Mouse (Mus musculus): ENCODE results near the gene Farsa.
"Not testable (repeated sequence)": the region's sequence is repeated elsewhere in the genome, so short reads cannot be mapped to it uniquely, and the experiment has no call there.

Farsa gene

DNA sequence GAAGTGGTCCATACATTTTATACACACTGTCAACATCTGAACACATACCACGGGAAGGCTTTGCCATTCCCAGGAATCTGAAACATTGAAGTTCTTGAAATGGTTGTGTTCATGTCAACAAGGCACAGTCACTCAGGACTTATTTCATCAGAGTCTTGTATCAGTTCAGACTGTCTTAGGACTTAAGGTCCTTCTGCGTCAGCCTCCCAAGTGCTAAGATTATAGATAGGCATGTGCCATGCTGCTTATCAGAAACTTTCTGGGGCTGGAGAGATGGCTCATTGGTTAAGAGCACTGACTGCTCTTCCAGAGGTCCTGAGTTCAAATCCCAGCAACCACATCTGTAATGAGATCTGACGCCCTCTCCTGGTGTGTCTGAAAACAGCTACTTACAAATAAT lies 17.6 kb downstream of the Farsa start:
- no peak for DNase-seq (ENCODE audit: low spot score)

DNA sequence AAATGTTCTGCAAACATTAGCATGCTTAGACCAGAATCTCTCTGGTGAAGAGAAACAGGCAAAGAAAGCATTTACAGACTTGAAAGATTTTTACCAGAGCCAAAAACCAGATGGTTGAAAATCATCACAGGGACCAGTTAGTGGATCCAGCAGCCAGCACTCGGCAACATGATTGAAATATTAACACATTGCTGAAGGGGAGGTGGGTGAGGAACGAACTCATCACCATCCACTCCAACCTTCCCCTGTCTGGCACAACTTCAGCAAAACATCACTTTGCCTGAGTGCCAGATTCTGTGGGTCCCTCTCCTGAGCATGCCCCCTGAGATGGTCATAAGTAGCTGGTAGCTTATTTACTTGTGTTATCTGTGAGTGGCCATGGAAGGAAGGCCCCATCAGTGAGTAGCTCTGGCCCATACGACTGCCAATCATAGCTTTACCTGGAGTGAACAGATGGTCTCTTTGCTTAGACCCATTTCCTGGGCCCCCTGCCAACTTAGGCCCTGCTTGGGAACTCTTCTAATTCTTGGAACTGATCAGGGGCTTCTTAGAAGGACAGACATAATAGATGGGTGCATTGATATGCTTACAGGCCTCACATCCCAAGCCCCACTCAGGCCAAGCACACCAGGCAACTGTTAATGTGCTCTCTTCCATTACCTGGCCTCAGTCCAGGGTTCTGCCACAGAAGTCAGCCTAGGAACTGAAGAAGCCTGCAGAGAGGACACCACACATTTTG lies 20.7 kb downstream of the Farsa start:
- no peak for DNase-seq (ENCODE audit: low spot score)

DNA sequence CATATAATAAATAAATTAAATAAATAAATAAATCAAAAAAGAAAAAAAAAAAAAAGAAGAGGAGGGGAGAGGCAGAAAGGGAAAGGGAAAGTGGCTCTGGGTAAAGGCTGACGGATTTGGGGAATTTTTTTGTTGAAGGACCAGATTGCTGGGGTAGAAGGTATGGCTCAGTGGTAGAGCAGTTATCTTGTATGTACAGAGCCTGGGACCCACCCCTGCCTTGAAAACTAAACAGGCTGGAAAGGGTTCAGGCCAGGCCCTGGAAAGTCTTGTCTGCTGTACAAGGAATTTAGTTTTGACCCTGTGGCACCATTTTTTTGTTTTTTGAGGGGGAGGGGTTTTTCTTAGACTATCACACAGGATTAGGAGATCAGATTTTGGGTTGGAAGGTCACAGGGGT lies 22.1 kb downstream of the Farsa start:
- no peak for DNase-seq (ENCODE audit: low spot score)

DNA sequence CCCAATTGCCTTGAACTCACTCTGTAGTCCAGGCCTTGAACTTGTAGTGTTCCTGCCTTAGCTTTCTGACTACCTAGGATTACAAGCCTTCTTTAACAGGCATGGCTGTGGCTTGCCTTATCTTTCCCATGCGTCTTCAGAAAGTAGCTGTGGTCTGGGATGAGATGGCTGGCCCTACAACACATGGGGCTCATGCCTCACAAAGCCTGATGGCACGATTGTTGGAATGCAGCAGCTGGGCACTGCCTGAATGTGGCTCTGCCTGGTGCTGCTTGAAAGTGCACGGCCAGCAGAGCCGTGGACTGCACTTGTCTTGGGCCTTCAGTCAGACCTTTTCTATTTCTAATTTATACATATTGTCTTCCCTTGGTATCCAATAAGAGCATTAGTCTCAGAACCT lies 27.9 kb downstream of the Farsa start:
- DNase-seq (ENCODE audit: low spot score), result no peak

DNA sequence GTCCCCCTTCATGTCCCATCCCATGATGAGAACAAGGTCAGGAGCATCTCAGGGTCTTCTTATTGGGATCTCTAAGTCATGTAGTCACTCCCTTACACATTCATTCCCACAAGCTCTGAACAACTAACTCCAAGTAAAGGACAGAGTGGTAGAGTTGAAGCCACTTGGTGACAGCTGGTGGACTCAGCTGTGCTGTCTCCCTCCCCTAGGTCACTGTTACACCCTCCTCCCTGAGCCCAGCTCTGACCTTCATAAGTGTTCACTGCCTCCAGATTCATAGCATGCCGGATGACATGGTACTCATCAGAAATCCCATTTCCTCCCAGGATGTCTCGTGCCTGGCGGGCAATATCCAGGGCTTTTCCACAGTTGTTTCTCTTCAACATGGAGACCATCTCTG lies 31.5 kb downstream of the Farsa start:
- no peak for DNase-seq (ENCODE audit: low spot score)

DNA sequence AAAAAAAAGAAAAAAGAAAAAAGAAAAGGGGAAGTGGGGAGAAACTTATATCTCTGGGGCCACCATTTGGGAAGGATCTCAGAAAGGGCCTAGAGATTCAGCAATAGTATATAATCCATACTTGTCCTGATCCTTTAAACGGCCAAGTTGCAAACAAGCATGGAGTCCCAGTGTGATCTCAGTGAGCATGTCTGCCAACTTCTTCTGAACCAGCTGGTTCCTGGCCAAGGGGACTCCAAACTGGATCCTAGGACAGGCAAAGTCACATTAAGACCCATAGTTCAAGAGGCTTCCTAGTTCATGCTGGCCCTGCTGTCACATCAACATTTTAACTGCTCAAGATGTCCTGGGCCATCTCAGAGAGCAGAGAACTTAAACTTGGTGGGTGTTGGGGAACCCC lies 32.4 kb downstream of the Farsa start:
- DNase-seq (ENCODE audit: low spot score), result no peak

DNA sequence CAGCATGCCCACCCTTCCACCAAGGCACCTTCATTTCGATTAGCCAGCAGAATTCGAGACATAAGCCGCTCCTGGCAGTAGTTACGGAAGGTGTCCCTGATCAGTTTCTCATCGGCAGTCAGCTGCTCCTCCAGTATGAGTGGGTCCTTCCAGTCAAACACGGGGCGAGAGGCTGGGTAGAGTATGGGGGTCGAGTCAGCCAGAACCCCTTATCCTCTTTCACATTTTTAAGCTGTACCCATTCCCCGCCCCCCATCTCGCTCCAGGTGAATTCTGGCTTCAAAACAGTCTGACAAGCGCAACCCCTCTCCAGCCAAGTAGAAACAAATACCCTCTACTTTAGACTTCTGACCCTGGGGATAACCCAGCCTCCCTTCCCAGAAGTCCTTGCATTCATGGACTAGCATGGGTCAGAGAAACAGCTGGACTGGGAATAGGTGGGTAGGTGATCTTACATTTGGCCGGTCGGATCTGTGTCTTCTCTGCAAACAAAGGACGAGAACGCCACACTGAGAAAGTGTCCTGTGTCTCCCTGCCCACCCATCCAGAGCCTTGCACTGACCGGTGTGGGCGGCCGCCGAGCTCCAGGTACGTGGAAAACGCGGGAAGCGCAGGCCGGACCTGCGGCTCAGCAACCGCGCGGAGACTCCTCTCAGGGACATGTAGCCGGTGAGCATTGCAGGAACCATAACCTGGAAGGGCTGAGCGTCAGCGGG lies 36.4 kb downstream of the Farsa start:
- DNase-seq (ENCODE audit: low spot score), result no peak

DNA sequence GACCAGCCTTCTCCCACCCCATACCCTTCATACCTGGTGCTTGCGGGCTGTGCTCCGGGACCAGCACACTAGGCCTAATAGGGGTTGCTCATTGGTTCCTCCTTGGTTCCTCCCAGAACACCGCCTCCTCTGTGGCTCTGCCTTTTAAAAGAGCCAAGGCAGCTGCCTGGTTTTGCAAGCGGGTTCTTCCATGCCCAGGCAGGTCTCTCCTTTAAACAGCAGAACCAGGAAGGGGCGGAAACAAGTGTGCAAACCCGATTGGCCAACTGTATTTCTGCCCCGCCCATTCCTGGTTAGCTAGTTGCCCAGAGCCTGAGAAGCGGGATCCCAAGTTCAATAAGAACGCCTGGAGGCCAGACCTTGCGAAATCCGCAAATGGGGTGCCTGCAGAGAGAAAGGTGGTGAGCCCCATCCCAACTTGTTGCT lies 36.9 kb downstream of the Farsa start, which contains the start of gene Gcdh:
TSS of gene Gcdh (minus strand) at position 213 of the 426 bp plus-strand sequence.
- peak; percentile 90 for DNase-seq (ENCODE audit: low spot score)

DNA sequence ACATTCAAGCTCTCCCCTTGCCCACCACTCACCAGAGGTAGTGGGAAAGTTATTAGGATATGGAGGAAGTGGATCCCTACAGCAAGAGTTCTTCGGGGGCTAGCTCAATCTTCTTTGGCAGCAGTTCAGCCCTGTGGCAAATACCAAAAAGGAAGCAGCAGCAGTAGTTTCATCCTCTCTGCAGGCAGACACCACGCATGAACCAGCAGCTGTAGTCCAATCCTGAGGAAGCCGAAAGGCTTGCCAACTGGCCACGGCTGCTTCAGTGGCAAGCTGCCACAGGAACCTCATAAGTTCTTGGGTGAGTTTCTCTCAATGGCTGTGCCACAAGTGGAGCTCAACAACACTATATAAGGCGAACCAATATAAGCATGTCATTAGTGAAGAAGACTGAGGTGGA lies 39.2 kb downstream of the Farsa start:
- DNase-seq (ENCODE audit: low spot score), result no peak

DNA sequence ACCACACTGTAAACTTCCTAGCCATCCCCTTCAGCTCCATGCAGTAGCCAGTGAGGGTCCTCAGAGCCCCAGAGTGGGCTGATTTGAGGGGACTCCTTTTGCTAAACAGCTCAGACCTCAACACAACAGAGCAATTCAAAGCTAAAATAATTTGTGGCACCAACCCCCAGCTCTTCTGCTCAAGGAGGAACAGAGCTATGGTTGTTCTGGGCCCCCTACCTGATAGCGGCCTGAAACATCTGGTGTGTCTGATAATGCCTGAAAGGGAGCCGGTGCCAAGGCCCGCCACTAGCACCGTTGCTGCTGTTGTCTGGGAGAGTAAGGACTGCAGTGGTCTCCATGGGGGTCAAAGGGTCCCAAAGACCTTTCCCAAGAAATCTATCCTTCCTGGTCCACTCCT lies 44.3 kb downstream of the Farsa start:
- no peak for DNase-seq (ENCODE audit: low spot score)

DNA sequence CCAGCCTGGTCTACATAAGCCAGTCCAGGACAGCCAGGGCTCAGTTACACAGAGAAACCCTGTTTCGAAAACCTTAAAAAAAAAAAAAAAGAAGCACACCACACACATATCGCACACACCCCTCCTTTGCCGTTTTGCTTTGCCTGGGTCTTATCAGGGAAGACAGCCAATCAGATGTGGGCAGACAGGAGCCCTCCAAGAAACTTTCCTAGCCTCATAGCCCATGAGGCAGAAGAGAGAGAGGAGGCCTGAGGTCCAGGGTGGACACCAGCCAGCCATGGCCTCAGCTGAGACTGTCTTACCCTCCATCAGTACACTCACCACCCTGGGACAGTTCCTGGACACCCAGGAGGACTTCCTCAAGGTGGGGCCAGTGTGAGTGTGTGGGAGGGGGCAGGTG lies 45.0 kb downstream of the Farsa start, which contains the start of gene Klf1:
TSS of gene Klf1 (plus strand) at position 177 of the 400 bp plus-strand sequence.
- DNase-seq (ENCODE audit: low spot score), result no peak

DNA sequence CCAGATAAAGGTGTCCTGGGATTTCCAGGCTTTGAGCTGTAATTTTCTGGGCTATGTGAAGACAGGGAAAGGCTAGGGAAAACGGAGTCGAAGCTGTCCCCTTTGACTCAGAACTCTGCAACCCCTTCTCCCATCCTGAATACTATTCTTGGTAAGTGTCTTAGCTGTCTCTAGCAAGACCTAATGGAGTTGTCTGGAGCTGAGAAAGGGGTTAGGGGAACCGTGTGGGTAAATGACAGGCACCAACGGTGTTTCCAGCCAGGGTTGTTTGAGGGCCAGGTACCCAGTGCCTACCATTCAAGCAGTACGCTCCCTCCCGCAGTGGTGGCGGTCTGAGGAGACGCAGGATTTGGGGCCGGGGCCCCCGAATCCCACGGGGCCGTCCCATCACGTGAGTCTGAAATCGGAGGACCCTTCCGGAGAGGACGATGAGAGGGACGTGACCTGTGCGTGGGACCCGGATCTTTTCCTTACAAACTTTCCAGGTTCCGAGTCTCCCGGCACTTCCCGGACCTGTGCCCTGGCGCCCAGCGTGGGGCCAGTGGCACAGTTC lies 45.7 kb downstream of the Farsa start:
- DNase-seq (ENCODE audit: low spot score), result no peak

DNA sequence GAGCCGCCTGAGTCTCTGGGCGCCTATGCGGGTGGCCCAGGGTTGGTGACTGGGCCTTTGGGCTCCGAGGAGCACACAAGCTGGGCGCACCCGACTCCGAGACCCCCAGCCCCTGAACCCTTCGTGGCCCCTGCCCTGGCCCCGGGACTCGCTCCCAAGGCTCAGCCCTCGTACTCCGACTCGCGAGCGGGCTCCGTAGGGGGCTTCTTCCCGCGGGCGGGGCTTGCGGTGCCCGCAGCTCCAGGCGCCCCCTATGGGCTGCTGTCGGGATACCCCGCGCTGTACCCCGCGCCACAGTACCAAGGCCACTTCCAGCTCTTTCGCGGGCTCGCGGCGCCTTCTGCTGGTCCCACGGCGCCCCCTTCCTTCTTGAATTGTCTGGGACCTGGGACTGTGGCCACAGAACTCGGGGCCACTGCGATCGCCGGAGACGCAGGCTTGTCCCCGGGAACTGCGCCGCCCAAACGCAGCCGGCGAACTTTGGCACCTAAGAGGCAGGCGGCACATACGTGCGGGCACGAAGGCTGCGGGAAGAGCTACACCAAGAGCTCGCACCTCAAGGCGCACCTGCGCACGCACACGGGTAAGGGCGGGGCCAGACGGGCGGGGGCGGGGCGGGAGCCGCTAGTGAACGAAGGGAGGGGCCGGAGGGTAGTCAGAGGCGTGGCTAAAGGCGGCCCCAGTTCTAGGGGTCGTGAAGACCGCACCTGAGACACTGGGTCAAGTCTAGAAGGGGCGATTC lies 46.3 kb downstream of the Farsa start:
- peak; percentile 86 for DNase-seq (ENCODE audit: low spot score)

DNA sequence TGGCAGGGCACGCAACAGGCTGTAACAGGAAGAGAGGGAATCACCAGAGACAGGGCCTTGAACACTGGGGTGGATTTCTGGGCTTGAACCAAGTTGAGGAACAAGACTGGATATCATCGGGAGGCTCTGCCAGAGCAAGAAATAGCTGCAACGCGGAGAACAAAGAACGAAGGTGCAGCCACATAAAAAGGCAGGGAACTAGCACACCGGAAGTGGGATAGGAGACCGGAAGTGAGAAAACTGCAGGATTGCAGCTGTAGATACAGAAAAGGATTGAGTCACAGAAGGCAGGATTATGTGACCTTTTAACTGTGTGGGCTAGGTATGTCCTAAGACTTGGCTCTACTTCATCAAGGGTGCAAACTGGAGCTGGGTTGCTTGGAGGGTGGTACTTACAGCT lies 47.6 kb downstream of the Farsa start:
- DNase-seq (ENCODE audit: low spot score), result no peak

DNA sequence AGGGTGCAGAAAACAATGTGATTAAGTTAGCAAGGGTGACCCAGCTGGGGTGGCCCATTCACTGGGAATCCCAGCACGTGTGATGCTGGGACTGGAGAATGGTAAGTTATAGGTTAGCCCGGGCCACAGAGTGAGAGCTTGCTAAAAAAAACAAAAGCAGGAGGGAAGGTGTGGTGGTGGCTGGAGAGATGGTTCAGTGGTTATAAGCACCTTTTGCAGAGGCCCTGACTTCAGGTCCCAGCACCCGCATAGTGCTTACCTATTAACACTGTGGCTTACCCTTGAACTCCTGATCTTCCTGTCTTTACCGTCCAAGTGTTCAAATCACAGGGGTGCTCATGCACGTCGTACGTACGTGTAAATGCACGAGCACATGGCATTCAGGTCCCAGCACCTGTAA lies 50.2 kb downstream of the Farsa start:
- DNase-seq (ENCODE audit: low spot score), result no peak

DNA sequence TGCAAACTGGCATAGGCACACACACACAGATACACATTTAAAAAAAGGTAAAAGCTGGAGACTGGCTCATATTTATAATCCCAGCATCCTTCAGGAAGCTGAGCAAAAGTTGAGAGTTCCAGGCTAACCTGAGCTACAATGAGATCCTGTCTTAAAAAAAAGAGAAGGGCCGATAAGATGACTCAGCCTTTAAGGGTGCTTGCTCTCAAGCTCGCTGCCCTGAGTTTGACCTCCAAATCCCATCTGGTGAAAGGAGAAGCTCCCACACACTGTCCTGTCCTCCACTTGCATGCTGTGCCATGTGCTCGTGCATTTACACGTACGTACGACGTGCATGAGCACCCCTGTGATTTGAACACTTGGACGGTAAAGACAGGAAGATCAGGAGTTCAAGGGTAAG lies 50.7 kb downstream of the Farsa start:
- no peak for DNase-seq (ENCODE audit: low spot score)

DNA sequence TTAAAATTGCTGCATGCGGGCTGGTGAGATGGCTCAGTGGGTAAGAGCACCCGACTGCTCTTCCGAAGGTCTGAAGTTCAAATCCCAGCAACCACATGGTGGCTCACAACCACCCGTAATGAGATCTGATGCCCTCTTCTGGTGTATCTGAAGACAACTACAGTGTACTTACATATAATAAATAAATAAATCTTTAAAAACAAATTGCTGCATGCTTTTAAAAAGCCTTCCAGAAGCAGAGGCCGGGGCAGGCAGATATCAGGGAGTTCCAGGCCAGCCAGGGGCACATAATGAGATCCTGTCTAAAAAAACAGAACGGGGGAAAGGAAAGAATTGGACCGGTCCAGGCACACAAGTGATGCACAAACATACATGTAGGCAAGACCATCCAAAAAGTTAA lies 51.2 kb downstream of the Farsa start:
- DNase-seq (ENCODE audit: low spot score), result not testable (repeated sequence)

DNA sequence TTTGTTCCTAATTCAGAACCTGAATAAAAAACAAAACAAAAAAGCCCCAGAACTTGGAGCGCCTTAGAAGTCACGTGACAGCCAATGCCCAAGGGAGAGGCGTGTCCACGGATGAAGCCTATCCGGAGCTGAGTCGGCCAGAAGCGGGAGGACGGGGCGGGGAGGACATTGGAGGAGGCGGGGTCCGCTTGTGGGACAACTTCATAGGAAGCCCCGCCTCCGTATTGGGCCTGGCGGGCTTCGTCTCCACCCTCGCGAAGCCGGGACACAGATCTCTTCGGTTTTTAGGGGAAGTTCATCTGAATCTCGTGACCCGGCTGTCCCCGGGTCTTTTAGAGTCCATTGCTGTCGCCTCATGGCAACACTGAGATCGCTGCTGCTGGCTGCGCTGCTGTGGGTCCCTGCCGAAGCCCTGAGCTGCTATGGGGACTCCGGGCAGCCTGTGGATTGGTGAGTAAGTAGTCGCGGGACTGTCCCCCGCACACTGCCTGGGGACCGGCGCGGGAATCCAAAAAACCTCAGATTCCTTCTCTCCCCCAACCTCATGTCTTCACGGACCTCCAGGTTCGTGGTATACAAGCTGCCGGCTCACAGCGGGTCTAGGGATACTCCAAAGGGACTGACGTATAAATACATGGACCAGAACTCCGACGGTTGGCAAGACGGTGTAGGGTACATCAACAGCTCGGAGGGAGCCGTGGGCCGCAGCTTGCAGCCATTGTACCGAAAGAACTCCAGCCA lies 51.8 kb downstream of the Farsa start, which contains the start of gene Dnase2a:
TSS of gene Dnase2a (plus strand) at position 140 of the 741 bp plus-strand sequence.
- DNase-seq (ENCODE audit: low spot score), result peak; percentile 78

DNA sequence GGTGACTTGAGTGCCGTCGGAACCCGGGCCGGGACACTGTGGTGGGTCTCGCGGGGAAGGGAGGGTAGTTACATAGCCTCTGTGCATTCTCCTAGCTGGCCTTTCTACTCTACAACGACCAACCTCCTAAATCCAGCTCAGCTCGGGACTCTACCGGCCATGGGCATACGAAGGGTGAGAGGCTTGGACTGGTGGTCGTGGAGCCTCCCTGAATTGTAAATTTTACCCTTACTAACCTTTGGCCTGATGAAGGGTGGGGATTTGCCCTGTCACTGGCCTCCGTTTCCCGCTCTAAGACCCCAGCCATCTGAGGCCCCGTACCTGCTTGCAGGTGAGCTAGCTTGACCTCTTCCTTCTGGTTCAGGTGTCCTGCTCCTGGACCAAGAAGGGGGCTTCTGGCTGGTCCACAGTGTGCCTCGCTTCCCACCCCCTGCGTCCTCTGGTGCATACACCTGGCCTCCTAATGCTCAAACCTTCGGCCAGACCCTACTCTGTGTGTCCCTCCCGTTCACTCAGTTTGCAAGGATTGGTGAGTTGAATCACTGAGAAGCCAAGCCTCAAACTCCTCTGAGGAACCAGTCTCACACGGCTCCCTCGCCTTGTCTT lies 52.5 kb downstream of the Farsa start:
- no peak for DNase-seq (ENCODE audit: low spot score)

DNA sequence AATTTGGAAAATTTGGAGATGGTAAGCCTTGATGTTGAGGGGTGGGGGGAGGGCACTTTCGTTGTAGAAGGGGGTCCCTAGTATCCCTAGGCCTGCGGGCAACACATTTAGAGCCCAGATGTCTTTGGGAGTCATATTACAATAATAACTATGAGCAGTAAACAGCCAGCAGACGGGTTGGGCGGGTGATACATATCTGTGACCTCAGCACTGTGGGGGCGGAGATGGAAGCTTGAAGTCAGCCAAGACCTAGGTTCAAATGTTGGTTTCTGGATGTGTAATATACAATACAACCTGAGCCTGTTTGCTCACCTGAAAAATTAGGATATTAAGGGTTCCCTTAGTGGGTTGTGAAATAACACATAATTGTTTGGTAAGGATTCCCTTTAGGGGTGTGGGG lies 53.2 kb downstream of the Farsa start:
- no peak for DNase-seq (ENCODE audit: low spot score)

DNA sequence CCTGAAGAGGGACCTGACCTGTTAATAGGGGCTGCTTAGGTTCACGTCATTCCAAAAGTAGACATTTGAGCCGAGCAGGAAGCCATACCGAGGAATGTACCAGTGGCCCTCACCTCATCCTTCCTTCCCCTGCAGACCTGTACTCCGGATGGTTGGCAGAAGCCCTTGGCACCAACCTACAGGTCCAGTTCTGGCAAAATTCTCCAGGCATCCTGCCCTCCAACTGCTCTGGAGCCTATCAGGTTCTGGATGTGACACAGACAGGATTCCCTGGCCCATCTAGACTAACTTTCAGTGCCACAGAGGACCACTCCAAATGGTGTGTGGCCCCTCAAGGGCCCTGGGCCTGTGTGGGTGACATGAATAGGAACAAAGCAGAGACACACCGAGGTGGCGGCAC lies 53.8 kb downstream of the Farsa start:
- DNase-seq (ENCODE audit: low spot score), result no peak

Measured in left cerebral cortex, adult 11 months (tissue).